Mouse (Mus musculus): ENCODE measurements around the gene Nkd1.

The Nkd1 gene

DNA sequence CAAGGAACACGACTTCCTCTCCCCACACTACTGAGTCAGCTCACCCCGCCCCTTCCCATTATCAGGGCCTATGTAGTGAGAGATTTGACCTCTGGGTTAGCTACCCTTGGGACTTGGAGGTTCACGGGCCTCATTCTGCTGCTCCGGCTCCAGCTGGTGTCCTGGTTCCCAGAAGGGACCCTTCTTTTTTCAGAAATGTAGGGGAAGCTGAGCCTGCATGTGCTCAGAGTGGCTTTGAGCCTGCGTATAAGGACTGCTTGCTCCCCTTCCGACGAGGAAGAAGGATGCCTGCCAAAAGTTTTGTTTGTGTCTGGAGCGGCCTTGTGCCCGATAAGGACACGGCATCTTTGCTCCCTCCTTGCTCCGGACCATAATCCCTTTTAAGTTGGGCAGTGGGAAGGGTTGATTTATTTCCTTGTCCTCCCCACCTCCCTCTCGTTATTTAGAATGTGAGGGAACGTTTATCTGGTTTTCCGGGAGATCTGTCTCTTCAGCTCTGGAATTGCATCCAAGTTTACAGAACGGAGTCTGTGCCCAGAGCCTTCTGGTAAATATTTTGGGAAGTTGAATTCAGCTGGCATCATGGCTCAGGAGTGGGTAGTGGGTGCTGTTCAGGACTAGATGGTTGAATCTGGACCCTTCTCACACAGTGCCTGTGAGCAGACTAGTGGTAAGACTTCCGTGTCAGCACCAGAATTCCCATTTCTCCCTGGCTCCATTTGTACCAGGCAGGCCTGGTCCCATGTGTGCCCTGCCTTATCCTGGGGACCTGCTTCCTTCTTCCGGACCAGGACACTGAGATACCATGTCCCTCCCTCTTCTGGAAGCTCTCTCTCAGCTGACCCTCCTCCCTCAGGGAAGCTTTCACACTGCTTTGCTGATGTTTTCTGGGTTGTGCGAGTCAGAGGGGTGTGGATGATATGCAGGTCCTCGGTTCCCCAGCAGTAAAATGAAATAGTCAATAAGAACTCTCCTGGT is 17.1 kb downstream of the Nkd1 start:
- DNase-seq (ENCODE audit: extremely low spot score, low spot score) = no peak

- no peak for DNase-seq (ENCODE audit: extremely low spot score, low spot score)
Measured at GRCm38 (mm10) chr8:88538976-88539371, 17.8 kb downstream of the Nkd1 start.

DNA sequence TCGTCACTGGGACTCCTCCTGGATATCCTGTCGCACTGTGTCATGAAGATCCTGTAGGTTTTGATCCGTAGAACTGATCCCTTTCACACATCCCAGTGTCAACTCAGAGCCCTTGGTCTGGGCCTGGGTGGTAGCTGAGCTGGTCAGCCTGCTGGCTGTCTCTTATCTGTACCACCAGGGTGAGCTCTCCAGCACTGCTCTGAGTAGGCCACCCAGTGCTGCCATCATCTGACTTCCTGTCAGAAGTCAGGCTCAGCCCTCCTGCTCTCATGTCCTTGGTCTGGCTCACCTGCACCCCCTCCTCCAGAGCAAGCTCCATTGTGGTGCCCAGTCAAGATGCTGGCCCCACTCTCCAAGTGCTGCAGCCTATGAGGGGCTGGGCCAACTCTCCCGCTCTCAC is 18.8 kb downstream of the Nkd1 start:
- DNase-seq (ENCODE audit: extremely low spot score, low spot score) = no peak

- DNase-seq (ENCODE audit: extremely low spot score, low spot score) = no peak
Measured at GRCm38 (mm10) chr8:88542596-88543213, 21.6 kb downstream of the Nkd1 start.

DNA sequence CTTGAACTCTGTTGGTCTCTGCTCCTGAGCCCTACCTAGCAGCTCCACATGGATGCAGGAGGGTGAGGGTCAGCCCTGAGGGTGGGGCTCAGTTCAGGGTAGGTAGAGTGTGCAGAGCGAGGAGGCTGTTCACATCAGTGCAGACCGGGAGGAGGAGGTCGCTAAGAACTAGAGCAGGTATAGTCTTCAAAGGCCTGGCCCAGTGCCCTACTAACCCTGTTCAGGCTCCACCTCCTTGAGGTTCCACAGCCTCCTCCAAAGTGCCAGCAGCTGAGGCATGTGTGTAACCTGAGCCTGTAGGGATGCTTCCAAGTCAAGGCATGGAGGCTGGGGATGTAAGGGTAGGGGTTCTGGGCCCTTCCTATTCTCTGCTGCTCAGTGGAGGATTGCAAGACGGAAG is 23.5 kb downstream of the Nkd1 start:
- DNase-seq (ENCODE audit: extremely low spot score, low spot score) = no peak

DNA sequence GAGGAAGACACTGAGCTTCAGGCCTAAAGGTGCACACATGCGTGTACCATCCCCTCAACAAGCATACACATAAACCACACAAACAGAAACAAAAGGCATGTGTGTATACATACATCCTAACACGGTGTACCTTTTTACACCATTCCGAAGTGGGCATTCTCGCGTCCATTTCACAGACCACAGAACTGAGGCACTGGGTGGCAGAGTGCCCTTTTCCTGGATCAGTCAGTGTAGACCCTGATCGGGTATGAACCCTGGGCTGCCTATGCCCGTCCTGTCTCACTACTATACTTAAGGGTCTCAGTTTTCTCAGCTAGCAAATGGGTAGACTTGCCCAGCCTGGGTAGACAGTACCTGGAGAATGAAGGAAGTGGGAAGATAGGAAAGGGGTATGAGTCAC is 24.3 kb downstream of the Nkd1 start:
- no peak for DNase-seq (ENCODE audit: extremely low spot score, low spot score)

DNA sequence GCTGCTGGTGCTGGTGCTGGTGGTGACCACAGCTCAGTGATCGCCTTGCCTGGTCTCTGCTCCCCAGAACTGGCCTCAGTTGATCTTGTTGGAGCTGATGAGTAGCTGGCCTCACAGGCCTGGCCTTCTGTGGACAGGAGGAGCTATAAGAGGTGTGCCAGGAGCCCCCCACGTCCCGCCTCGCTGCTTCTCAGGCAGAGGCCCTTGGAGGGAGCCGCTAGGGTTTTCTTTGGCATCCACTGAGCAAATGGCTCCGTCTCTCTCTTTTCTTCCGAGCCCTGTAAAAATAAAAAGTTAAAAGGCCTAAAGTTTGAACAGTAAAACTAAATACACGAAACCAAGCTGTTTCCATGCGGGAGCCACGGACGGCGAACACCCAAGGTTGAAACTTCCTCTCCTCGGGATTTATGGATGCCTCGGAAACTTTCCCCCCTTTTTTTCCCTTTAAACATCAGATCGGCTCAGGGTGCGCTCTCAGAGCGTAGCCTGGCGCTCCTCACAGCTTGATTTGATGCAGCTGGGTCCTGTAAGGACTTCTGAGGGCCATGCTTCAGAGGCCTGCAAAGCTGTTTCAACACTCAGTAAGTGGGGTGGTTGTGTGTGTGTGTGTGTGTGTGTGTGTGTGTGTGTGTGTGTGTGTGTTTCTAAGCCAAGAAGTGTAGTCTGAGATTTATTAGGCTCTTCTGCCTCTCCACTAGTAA is 25.0 kb downstream of the Nkd1 start:
- no peak for DNase-seq (ENCODE audit: extremely low spot score, low spot score)

- DNase-seq (ENCODE audit: extremely low spot score, low spot score) = no peak
Measured at GRCm38 (mm10) chr8:88555669-88556068, 34.5 kb downstream of the Nkd1 start.

DNA sequence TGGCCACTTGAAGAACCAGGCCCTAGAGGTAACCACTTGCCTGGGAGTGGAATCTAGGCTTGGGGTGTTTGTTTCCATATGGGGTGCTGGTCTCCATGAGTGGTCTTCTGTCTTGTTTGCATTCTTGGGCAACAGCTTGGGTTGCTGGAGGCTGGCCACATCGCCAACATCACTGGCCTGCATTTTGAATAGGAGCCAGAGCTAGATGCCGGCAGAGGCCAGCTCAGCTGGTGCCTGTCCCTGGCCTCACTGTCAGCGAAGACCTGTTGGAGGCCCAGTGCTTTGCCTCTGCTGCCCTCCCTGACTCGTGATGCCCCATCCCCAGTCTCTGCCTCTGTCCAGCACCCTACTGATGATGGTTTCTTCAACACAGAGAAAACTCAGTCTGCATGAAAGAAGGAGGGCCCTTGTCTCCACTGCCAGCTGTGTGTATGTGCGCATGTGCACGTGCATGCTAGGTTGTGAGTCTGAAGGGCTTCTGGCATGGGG is 38.9 kb downstream of the Nkd1 start:
- no peak for DNase-seq (ENCODE audit: extremely low spot score, low spot score)

DNA sequence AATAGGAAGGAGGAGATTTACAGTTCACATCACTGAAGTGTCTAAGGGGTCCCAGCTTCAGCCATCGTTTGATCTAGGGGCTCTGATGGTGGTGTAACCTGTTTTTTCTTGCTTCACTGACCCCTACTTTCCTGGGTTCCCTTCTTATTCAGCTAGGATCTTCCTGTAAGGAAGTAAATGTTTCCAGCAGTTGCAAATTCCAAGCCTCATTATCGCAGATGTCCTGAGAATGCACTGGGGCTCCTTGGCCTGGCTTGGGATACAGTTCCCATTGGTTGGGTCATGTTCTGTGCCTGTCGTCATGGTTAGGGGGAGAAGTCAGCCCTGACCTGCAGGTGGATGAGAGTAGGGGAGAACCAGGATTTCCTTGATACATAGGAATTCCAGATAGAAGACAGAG is 40.2 kb downstream of the Nkd1 start:
- no peak for DNase-seq (ENCODE audit: extremely low spot score, low spot score)

GRCm38 (mm10) chr8:88564256-88564903 is 43.2 kb downstream of the Nkd1 start:
- no peak for DNase-seq (ENCODE audit: extremely low spot score, low spot score)

- DNase-seq (ENCODE audit: extremely low spot score, low spot score) = no peak
Measured at GRCm38 (mm10) chr8:88566119-88566518, 45.0 kb downstream of the Nkd1 start.

DNA sequence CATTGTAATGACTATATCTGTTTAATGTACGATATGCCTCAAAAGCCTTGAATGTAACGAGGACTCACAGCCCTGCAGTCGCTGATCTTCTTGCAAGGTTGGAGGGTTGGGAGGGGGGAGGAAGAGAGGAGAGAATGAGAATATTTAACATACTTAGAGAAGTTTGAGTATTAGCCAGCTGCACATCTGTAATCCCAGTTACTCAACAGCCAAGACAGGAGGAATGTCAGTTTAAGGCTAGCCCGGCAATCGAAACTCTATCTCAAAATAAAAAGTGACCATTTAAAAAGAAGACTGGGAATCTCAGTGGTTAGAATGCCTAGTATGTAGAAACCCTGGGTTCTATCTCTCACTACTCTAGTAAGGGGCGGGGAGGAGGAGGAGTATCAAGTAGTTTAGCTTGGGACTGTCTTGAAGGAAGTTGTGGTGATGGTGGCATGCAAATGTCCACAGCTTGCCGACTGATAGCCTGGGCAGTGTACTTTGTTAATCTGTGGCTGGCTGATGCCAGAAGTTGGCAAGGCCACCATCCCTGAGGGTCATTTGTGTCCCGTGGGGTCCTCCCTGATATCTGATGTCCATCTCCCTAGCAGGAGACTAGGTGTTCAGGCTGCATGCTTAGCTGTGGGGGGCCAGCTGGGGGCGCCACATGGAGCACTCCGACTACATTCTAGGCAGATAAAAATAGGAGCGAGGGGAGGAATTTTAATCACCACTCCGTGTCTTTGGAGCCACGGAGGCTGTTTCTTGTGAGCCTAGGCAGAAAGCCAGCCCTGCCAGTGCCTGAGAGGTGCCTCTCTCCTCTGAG is 46.4 kb downstream of the Nkd1 start:
- DNase-seq (ENCODE audit: extremely low spot score, low spot score) = no peak

DNA sequence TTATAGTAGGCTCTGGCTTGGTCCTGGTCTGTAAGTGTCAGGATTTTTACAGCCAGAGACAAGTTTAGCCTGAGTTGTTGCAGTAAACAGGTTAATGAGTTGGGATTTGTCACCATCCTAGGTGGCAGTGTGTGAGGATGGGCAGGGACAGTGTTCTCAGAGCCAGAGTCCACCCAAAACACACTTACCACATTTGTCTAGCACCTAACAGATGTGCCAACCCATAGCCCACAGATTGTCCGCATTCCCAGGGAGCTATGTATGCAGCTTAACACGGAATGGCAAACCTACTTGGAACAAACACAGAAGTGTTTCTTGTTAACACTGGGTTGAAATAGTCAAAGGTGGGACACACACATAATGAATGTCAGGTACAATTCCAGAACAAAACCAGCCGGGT is 47.1 kb downstream of the Nkd1 start:
- no peak for DNase-seq (ENCODE audit: extremely low spot score, low spot score)

DNA sequence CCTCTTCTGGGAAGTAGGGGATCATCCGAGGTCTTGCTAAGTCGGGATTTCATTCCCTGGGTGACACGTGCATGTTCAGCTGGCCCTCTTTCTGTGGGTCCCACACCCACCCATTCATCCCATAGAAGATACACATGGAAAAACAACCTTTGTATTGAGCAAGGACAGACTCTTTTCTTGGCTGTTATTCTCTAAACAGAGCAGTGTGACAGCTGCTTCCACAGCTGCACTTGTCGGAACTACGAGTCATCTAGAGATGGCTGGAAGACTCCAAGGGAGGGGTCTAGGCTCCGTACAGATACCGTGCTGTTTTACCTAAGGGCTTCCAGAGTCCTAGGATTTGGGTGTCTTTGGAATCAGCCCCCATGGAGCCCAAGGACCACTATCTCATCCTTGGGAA is 48.2 kb downstream of the Nkd1 start:
- no peak for DNase-seq (ENCODE audit: extremely low spot score, low spot score)

DNA sequence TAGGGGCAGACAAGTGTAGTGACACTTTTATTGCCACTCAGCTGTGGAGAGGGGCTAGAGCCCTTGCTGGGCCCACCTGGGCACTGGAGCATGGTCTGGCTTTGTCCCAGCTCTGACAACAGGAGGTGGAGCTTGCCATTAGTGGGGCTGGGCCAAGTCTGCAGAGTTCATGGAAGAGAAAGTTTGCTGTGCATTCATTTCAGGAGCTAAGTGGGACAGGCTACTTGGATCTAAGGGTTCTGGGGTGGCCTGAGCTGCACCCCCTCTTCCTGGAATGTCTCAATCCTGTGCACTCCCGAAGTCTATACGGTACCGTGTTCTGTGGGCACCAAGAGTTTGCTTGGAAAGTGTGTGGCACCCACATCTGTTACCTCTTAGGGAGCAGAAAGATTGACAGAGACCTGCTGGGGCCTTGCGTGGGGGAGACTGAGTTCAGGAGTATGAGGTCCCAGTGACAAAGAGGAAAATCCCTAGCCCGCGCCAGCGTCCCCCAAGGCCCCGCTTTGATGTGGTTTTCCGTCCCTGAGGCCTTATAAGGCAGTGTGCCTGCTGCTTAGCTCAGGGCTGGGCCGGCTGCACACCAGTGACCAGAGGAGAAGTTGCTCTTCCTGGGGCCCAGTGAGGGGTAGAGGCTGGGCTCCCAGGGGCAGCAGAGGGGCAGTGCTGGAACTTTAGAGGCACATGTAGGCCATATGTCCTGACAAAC is 49.3 kb downstream of the Nkd1 start:
- DNase-seq (ENCODE audit: extremely low spot score, low spot score) = peak; percentile 49

DNA sequence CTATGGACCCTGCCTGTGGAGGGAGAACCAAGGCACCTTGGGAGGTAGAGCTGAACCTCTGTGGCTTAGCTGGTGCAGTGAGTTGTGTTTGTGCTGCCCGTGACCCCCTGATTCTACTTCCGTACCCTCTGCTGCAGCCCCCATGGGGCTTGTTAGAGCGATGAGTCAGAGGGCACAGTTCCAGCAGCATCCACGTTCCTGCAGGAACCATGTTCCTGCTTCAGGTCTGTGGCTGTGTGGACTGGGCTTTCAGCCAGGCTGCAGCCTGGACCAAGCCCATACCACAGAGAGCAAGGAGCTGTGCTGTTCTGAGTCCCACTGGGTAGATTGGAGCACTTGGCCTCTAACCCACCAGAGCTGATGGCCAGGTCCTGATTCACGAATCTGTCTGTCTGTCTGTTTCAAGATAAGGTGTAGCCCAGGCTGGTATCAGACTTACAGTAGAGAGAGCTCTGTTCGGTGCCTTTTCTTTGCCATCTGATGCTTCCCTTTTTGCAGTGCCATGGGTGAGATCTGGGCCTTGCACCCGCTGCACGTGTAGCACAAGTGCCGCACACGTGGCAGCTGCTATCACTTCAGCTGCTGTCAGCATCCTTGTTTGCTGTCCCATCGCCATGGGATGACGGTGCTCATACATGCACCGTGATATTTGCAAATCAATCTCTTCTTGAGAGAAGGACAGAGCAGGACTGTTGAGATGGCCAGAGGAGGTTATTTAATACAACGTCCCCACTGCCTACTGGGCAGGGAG is 50.5 kb downstream of the Nkd1 start:
- no peak for DNase-seq (ENCODE audit: extremely low spot score, low spot score)

- no peak for DNase-seq (ENCODE audit: extremely low spot score, low spot score)
Measured at GRCm38 (mm10) chr8:88572185-88572909, 51.2 kb downstream of the Nkd1 start.

All from neural tube, embryonic 10.5 days (tissue).